Mouse (Mus musculus) T-cell, adult 2 months (primary cell): ENCODE results near the gene Adck2.

Source experiments
- DNase-seq: peaks from one replicate; pipeline ENCODE4 v3.0.0; 2022; ENCODE audit warnings: low spot score

Gene Adck2

DNA sequence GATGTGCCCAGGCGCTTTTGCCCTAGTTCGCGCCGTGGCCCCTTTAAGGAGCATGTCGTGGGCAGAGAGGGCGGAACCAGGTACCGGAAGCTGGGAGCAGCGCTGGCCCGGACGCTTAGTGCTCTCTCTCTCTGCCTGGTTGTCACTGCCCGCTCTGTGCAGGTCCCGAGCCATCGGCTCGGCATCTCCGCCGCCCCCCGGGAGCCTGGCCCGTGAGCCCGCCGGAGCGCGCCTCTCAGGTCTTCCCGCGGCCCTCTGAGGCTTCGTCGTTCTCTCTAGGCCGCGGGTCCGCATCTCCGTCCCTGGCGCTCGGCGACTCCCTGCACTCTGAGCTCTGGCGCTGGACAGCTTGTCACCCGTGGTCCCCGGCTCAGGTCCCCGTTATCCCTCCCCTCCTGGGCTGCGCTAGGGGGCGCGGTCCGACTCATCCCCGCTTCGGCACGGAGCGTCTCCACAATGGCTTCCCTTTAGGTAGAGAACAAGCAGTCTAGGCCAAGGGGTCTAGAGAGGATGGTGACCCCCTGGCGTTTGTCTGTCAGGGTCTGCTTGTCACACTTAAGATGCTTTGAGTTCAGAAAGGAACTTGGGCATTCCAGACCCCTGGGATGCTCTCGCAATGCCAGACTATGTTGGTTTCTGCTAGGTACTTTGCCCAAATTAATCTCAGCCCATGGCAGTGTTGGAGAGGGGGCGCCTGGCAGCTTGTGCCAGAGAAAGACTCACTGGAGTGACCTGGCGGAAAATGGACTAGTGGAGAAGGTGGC lies at the start of gene Adck2:
Adck2 (plus strand) TSS at position 83 of the 764 bp plus-strand sequence.
- DNase-seq: peak; percentile 81

DNA sequence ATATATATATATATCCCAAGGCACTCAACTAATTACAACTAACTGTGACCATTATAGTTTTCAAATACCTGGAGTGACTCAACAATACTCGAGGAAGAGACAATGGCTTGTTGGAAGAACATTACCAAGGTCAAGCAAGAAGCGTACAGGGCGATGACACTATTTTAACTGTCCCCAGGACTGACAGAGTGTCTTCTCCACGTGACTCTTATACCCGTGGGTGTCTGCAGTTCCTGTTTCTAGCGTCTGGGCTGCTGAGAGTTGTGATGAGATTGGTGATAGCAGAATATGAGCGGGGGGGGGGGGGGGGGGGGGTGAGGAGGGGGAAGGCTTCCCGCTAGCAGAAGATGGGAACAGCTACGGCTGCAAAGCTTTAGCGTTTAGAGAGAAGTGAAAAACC lies 46.9 kb upstream of the Adck2 start:
- DNase-seq: no peak

DNA sequence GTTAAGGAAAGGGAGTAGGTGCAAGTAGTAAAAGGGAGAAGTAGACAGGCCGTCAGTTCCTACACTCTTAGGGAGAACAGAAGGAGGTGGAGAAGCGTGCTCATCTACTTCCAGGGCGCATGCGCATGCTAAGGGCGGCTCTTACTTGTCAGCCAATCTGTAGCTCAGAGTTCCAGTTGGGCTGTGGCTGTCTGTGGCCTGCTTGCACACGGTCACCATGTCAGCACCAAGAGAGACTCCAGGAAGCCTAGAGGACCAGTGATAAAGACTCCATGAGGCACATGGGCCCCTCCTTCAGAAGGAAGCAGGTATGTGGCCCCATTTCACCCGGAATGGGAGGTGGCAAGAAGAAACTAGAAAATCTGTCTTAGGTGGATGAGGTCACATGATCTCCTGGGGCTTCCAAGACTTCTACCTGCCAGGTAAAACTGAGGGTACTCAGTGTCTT lies 46.3 kb upstream of the Adck2 start:
- no peak for DNase-seq

DNA sequence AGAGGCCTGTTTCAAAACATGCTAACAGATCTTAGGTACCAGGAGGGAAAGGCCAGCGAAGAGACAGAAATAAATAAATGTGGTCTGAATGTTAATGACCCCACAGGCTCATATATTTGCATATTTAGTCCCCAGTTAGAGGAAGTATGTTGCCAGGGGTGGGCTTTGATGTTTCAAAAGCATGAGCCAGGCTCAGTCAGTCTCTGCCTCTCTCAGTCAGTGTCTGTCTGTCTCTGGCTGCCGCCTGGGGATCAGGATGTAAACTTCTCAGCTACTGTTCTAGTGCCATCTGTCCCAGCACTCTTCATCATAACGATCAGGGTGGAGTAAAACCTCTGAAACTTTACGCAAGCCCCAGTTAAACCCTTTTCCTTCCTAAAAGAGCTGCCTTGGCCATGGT lies 45.9 kb upstream of the Adck2 start:
- no peak for DNase-seq

DNA sequence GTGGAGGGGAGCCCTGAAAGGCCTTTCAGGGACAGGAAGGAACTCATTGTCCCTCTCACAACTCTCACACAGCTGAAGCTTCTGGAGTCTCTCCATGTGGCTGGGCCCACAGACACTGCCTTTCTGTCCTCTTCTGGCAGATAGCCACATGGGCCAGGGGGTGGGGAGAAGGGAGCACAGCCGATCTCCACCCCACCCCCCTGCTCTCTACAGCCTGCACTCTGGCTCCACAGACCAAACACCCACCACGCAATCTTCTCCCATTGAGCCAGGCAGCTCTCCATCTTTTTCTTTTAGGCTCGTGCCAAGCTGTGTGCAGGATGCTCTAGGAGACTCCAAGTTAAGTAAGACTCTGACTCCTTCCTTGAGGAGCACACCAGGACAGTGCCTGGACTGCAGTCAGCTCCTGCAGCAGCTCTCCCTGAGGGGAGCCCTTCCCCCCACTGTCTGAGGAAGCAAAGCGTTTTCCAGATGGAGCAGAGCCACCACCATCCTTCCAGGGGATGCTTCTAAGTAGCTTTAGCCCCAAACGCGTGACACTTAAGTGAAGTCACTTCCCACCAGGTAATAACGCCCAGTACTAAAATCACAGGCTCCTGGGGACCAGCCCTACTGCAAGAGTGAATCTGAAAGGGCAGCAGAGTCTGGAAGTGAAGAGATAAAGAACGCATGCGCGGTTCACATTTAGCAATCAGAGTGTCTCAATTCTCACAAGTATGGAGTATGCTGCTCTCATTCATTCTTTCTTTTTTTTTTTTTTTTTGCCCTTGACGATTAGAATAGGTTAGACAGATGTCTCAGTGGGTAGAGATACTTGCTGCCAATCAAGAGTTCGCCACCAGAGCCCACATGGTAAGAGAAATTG lies 44.8 kb upstream of the Adck2 start:
- no peak for DNase-seq

DNA sequence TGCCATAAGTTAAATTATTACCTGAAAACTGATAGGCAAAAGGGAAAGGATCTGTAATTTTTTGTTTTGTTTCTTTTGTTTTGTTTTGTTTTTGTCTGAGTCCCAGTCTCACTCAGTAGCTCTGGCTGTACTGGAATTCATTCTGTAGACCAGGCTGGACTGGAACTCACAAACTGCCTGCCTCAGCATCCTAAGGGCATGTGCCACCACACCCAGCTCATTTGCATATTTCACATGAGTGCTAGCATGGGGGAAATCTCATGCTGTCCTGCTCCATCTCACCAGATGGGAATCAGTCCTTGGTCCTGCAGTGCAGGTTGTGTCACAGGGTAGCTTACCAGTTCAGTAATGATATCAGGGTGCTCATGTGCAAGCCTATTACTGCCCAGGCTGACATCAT lies 38.7 kb upstream of the Adck2 start:
- no peak for DNase-seq

DNA sequence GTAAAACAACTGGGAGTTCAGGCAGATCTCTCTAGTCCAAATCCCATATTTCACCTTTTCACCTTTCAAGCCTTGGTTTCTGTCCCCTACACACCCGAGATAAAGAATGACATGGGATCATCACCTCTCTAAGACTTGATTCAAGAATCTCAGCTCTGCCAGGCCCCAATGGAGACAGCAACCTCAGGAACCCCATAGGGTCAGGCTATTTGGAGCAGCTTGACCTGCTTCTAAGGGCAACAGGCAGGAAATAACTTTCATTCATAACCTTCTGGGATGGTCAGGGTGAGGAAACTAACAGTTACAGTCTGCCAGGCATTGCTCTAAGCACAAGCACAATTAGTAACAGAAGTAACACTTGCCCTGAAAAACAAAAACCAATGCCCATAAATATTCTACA lies 37.1 kb upstream of the Adck2 start:
- DNase-seq: no peak

DNA sequence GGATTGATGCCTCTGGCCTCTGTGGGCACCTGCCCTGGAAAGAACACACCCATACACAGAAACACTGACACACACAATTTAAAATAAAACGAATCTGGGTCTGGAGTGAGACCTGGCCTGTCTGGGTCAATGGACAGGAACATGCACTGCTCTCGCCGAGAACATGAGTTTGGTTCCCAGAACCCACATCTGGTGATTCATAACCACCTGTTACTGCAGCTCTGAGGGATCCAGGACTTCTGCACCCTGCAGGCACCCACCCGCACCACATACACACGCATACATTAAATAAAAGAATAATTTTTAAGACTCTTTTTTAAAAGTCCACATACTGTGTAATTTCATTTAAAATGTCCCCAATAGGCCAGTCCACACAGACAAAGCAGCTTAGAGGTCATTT lies 36.4 kb upstream of the Adck2 start:
- no peak for DNase-seq

DNA sequence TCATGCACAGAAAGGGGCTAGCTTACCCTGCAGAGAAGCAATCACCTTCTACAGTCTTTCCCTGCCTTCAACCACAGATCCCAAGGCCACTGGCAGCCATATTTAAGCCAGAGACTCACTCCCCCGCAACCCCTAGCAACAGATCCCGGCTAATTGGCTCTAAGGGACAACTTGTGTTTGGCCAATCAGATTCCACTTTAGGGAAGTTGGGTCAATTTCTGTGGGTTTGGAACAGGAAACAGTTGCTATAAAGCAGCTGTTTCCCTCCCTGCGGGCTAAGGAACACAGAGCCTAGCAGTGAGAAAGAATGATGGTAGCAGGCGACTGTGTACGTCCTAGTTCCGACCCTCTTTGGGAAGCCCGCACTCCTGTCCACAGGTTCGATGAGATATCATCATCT lies 35.4 kb upstream of the Adck2 start:
- no peak for DNase-seq

DNA sequence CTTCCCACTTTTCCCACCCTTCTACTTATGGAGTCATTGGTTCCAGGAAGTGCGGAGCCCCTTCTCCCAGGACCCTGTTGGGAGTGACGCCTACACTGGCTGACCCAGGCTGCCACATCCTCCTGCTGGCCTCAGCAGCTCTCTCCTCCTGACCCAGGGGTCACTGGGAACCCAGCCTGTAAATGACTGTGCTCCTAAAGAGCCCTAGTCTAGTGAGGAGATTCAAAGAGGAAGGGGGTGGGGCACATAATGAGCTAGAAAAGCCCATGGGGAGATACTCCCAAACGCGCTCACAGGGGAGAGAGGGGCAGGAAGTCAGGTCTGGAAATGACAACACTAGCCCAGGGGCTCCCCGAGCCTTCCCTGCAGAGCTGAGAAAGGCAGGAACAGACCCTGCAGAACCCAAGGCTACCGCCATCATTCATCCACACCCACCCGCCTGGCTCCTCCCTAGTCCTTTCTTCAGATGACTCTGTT lies 34.0 kb upstream of the Adck2 start:
- DNase-seq: no peak

DNA sequence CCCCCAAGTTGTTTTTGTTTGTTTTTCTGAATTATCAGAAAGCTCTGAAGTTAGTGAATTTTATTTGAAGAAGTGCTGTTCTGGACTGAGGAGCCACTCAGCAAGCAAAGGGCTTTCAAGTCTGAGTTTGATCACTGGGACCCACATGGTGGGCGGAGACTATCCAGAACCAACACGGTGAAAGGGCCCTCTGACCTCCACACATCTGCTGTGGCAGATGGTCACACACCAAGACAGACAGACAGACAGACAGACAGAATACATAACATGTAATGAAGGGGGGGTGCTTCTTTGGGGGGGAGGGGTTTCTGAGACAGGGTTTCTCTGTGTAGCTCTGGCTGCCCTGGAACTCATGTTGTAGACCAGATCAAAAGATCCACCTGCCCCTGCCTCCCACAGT lies 33.1 kb upstream of the Adck2 start:
- DNase-seq: no peak

DNA sequence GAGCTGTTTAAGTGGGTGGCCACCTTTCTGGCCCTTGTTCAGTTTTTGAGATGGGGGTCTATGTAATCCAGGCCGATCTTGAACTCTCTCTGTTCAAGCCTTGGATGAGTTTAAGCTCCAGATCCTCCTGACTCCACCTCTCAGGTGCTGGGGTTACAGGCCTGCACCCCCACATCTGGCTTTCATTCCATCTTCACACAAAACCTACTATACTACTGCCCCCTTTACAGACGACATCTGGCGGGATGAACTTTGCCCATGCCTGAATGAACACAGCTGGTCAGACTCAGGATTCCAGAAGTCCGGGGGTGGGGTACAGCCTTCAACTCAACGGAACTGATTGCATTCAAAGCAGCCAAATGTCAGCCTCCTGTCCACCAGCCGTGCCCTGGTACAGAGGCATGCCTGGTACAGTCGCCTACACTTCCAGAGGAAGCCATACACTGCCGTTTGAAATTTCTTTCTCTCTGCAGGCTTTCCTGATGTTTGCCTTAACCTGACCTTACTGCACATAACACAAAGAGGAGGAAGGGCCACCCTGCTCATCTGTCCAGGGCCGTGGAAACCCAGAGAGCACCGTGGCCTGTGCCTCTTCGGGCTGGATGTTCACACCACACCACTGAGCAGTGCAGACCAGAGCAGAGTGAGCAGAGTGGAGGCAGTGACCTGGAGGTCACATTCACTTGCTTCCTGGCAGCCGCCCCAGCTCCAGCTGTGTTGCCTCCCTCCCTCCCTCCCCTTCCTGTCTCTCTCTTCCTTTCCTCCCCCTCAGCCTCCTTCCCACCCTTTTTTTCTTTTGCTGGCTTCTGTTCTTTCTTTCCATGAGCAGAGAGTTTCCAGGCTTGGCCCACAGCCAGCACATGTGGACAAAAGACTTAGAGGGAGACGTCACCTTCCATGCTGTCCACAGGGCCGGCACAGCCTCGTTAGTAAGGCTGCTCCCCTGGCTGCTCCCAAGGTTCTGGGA lies 30.8 kb upstream of the Adck2 start:
- DNase-seq: no peak

DNA sequence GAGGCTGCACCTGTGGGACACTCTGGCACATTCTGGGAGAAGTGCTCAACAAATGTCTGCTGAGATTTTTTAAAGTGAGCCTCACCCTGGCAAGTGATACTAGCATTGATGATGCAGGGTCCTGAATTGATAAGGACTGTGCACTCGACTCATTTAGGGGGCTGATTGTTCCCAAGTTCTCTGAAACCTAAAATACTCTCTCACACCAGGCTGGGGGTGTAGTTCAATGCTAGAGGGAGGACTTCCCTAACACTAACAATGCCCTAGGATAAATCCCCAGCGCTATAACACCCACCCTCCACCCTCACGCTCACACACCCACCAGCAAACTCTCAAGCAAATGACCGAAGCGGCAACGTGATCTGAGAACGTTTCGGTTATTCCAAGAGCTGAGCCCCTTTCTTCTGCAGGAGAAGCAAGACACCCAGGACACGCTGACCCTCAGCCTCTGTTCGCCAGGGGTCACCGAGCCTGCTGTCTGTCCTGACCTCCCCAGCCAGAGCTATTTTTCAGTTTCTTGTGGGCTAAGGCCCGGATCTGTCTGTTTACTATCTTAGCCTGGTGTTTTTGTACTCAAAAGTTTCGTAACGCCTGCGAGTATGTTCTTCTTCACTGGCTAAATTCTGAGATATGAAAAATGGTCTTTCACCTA lies 29.8 kb upstream of the Adck2 start:
- no peak for DNase-seq

DNA sequence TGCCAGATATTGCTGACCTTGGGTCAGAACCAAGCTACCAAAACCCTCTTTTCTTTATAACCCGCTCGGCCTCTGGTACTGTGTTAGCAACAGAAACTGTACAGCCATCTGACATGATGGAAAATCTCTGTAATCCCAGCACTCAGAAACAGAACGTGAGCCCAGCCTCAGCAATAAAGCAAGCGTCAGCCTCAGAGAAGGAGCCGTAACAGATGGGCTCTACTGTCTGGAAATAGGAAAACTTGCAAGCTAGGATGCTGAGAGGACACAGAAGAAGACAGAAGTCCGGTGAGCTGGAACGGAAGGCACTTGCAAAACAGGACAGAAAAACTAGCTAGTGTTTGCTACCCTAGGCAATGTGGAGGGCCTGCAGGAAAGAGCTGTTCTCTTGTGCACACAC lies 28.2 kb upstream of the Adck2 start:
- DNase-seq: no peak

DNA sequence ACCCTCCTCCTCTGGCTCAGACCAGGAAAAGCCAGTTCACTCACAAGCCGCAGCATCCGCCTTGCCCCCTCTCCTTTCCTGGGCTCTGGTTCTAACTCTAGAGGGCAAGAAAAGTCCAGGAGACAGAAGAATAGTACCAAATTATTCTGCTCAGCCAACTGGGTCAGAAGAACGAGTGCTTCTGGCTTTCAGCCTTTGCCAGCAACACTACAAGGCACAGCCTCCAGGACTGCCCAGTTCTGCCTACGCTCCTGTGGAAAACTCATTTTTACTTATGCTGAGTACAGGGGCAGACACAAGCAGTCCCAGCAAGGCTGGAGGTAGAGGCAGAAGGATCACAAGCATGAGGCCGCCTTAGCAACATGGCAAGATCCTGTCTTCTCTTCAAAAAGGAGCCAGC lies 25.6 kb upstream of the Adck2 start:
- no peak for DNase-seq

DNA sequence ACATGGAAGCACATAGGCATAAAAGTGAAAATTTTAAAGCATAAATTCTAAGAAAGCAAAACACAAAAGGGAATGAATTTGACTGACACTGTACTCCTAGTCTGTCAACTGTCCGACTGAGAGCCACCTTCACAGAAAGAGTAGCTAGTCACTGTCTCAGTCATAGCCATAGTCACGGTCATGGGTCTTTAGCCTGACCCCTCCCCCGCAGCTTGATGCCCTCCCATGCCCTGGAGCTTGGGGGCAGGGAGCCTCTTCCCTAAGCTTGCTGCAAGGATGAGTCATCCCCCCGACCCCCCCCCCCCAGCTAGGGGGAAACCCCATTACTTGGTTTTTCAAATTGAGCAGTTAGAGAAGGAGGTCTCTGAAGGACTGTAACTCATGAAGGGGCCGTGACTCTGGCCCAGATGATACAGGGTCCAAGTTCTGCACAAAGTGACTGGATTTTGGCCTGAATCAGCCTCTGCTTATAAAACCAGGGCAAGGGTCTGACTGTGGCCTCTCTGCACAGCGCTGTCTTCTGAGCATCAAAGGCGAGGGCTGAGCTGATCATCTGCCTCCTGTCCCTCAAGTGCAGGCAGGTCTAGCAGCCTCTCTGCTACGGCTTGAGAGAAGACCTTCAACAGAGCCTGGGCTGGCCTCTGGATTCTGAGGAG lies 21.6 kb upstream of the Adck2 start:
- no peak for DNase-seq

DNA sequence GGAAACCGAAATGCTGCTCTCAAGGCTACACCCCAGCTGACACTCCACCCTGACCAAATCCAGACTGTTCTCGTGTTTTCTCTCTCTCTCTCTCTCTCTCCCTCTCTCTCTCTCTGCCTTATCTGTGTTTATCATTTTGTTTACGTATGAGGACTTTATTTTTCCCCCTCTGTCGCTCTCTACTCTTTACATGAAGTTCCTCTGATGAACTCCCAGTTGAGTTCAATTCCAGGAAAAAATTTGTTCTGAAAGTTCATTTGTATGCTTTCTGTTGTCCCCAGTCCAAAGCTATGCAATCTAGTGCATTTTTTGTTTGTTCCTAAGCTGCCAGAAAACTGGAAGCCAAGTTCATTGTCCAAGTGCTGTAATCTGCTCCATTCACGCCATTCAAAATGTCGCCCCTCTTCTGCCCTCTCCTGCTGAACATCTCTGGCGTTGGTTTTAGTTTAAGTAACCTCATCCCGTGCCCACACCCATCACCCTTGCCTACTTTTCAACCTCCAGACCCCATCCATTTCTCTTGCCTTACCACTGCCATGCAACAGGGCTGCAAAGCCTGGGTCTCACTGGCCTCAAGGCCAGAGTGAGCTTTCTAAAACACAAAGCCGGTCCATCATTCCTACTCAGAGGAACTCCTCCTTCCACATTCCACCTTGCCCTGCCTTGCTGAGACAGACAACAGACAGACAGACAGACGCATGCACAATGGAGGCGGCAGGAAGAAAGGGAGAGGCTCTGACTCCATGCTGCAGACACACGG lies 18.6 kb upstream of the Adck2 start:
- no peak for DNase-seq

DNA sequence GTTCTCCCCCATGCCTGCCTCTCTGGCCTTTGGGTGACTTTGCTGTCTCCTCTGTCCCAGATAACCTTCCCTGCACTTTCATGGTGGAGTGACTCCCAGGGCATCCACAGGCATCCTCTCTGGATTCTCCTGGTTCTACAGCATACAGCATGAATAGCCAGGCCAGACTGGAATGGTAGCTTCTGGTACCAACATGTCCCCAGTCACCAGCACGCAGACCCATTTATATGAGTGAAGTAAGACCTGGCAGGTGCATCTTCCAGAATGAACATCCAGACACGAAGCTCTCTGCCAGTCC lies 18.1 kb upstream of the Adck2 start:
- no peak for DNase-seq

DNA sequence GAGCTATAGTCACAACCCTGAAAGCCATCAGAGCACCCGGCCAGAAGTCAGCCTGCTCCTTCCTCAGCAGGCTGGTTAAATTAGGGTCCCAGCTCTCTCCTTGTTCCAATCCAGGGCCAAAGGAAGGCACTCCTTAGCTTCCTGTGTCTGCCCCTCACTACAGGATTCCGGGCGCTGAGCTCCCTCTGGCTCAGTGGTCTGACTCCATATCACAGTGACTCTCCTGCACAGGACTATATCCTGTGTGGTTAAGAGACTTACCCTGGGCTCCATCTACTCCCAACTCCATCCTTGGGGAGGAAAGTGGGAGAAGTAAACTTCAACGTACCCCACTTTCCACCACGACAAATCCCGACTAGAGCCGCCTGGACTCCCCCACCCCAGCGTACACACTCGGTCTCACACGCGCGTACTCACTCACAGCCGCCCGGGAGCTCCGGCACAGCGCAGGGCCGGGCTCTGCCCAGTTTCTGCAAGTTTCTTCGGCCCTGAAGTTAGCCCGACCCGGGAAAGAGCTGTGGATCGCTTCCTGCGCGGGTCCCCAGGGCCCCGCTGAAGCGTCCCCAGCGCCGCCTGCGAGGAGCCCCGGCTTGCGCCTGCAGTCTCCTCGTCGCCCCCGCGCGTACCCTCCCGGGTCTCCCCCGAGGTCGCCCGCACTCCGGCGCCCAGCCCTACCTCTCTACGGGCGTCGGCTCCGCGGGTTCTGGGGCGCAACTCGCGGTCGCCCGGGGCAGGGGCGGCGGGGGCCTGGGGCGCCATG lies 16.6 kb upstream of the Adck2 start:
- DNase-seq: no peak
